Mouse (Mus musculus) bone marrow macrophage, adult 2 months (primary cell): ENCODE results near the gene Dlg1. TPM values are rescaled to one million over a fixed set of nuclear protein-coding genes. Genes with fewer than 3 reads are reported as not detected.

Experiments
- H3K27ac ChIP-seq: 2 replicates; pipeline ENCODE4 v1.5.1; 2012; ENCODE audit warnings: low read depth, low read length; ENCODE audit not compliant: insufficient read depth
- H3K4me1 ChIP-seq: 2 replicates; pipeline ENCODE4 v1.6.1; 2012; ENCODE audit warnings: low read length; ENCODE audit not compliant: control insufficient read depth, insufficient read depth
- H3K4me3 ChIP-seq: 2 replicates; pipeline ENCODE4 v1.5.1; 2012; ENCODE audit warnings: mild to moderate bottlenecking, low read length, moderate library complexity; ENCODE audit not compliant: insufficient read depth
- CTCF ChIP-seq: IDR thresholded peaks from 2 replicates; pipeline ENCODE4 v1.5.1; 2012; ENCODE audit warnings: low read depth, mild to moderate bottlenecking, low read length, moderate library complexity
- POLR2A ChIP-seq: IDR thresholded peaks from 2 replicates; pipeline ENCODE4 v1.6.1; 2012; ENCODE audit warnings: mild to moderate bottlenecking, low read depth, low read length, borderline replicate concordance
- polyA plus RNA-seq: library from polyadenylated mRNA; stranded (reverse); fragments of >200 nt; gene quantifications from 2 replicates; pipeline ENCODE4 v1.2.4, GENCODE M21; 2012; ENCODE audit not compliant: missing spikeins, insufficient read depth, insufficient read length

Dlg1 gene
- polyA plus RNA-seq, 1 experiment: 30.4 TPM

- H3K4me3 ChIP-seq: no peak overlapping the region
- no peak overlapping the region for H3K27ac ChIP-seq
- peaks cover 15% of the 10 kb centered on the region for H3K4me1 ChIP-seq
- no peak for TF ChIP-seq CTCF
These were observed 94.4 kb downstream of the Dlg1 start for GRCm38 (mm10) chr16:31757606-31758005.

- H3K4me3 ChIP-seq: no peak overlapping the region
- peaks cover 11% of the 10 kb centered on the region for H3K4me1 ChIP-seq
- no peak overlapping the region for H3K27ac ChIP-seq
- TF ChIP-seq CTCF (no peak), POLR2A (no peak)
These were observed 96.2 kb downstream of the Dlg1 start for GRCm38 (mm10) chr16:31759416-31759815.

GRCm38 (mm10) chr16:31766298-31766697 lies 103.1 kb downstream of the Dlg1 start:
- no peaks in the 10 kb centered on the region for H3K4me1 ChIP-seq
- TF ChIP-seq CTCF: no peak
- no peak for TF ChIP-seq POLR2A
- H3K27ac ChIP-seq: no peak overlapping the region
- no peak overlapping the region for H3K4me3 ChIP-seq

- Histone ChIP-seq H3K4me3 (no peak overlapping the region), H3K4me1 (no peaks in the 10 kb centered on the region), H3K27ac (no peak overlapping the region)
- no peak for TF ChIP-seq CTCF
- no peak for TF ChIP-seq POLR2A
These were observed 103.5 kb downstream of the Dlg1 start for GRCm38 (mm10) chr16:31766715-31767114.

GRCm38 (mm10) chr16:31775924-31776323 lies 112.7 kb downstream of the Dlg1 start:
- Histone ChIP-seq H3K4me1 (no peaks in the 10 kb centered on the region), H3K27ac (no peak overlapping the region), H3K4me3 (no peak overlapping the region)
- TF ChIP-seq CTCF (no peak), POLR2A (no peak)

- Histone ChIP-seq H3K4me1 (no peaks in the 10 kb centered on the region), H3K27ac (no peak overlapping the region), H3K4me3 (no peak overlapping the region)
- TF ChIP-seq POLR2A (no peak), CTCF (no peak)
These were observed 117.8 kb downstream of the Dlg1 start for GRCm38 (mm10) chr16:31781015-31781414.

- Histone ChIP-seq H3K4me3 (no peak overlapping the region), H3K4me1 (no peaks in the 10 kb centered on the region), H3K27ac (no peak overlapping the region)
- TF ChIP-seq CTCF (no peak), POLR2A (no peak)
These were observed 126.8 kb downstream of the Dlg1 start for GRCm38 (mm10) chr16:31790056-31790455.

GRCm38 (mm10) chr16:31803644-31804043 lies 140.4 kb downstream of the Dlg1 start:
- H3K27ac ChIP-seq: no peak overlapping the region
- TF ChIP-seq POLR2A (no peak), CTCF (no peak)
- peaks cover 3% of the 10 kb centered on the region for H3K4me1 ChIP-seq
- H3K4me3 ChIP-seq: no peak overlapping the region

- no peaks in the 10 kb centered on the region for H3K4me1 ChIP-seq
- H3K4me3 ChIP-seq: no peak overlapping the region
- no peak overlapping the region for H3K27ac ChIP-seq
- no peak for TF ChIP-seq CTCF
- no peak for TF ChIP-seq POLR2A
These were observed 162.8 kb downstream of the Dlg1 start for GRCm38 (mm10) chr16:31826049-31826448.

GRCm38 (mm10) chr16:31830726-31831125 lies 167.5 kb downstream of the Dlg1 start:
- TF ChIP-seq CTCF (no peak), POLR2A (no peak)
- Histone ChIP-seq H3K4me3 (no peak overlapping the region), H3K4me1 (no peaks in the 10 kb centered on the region), H3K27ac (no peak overlapping the region)
